Mouse (Mus musculus) right cerebral cortex, postnatal 36 days (tissue): Measurements from ENCODE around the gene Dusp16.
"Not testable (repeated sequence)": the region's sequence is repeated elsewhere in the genome, so short reads cannot be mapped to it uniquely, and the experiment has no call there.

Experiments
- DNase-seq, 2 experiments: peaks; one replicate each; pipeline ENCODE4 v3.0.0; 2022; ENCODE audit warnings: low spot score in 2 of 2, mixed read lengths in 1 of 2

Dusp16 gene

DNA sequence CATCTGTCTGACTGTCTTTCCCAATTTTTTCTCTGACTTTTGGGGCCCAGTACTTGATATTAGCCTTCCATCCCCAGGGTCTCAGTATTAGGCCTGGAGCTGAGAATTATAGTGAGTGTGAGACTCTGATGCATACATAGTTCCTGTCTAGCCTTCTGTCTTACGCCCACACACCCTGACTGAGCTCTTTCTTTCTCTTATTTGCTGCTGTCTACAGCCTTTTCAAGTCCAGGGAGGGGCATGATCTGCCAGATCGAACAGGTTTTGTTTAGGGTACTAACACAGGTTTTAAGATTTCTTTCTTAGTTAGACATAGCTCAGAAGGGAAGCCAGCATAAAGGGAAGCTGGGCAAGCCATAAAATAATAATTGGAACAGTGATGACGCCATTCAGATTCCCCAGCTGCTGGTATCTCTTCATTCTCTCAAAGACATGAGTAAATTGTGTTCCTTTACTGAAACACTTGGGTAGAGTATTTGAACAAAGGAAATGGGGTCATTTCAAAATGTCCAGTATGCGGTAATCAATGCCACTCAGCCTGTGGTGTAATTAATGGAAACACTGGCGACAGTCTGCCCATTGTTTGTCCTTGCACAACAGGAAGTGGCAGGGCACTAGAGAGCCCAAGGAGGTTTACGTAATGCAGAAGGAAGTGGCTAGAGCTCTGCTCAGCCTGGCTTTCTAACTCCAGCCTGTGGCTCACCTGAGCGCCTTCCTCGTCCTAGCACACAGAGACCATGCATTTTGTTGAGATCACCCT lies 91.8 kb downstream of the Dusp16 start:
- no peak for DNase-seq

DNA sequence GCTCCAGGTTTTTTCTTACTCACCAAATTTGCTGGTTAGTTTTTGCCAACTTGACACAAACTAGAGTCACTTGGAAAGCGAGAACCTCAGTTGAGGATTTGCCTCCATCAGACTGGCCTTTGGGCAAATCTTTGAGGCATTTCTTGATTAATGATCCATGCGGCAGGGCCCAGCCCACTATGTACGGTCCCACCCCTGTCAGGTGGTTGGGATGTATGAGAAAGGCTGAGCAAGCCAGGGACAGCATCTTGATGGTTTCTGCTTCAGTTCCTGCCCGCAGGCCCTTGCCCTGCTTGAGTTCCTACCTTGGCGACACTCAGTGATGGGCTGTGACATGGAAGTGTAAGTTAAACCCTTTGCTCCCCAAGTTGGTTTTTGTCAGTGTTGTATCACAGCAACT lies 94.2 kb downstream of the Dusp16 start:
- DNase-seq: no peak

DNA sequence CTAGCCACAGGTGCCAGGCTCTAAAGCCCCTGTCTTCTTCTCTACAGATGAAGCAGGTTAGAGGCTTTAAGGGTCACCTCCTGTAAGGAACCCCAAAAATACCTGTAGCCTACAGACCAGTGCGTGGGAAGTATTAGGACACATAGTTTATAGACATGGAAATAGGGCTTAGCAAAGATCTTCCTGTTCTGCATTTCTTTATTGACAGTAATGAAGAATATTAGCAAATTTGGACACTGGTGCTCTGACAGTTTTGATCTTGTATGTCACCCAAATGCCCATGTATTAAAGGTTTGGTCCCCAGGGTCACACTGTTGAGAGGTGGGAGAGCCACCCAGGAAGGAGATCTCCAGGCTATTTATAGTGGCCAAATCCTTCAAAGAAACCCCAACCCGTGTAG lies 95.9 kb downstream of the Dusp16 start:
- DNase-seq: no peak

DNA sequence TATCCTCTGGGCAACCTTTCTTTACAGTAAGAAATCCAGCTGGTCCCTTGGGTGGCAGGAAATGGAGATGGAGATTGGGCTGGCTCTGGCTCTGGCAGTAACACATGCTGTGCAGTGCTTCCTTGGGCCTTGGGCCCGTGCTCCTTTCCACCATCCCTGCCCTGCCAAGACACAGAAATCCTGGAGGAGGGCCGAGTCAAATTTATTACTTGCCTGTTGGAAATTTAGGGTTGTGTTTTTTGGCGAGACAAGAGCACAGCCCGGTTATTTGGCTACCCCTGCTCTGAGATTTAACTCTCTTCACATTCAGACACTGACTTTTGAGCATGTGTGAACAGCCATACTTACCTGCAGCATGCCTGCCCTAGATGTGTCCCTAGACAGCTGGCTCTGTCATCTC lies 96.3 kb downstream of the Dusp16 start:
- DNase-seq: no peak

DNA sequence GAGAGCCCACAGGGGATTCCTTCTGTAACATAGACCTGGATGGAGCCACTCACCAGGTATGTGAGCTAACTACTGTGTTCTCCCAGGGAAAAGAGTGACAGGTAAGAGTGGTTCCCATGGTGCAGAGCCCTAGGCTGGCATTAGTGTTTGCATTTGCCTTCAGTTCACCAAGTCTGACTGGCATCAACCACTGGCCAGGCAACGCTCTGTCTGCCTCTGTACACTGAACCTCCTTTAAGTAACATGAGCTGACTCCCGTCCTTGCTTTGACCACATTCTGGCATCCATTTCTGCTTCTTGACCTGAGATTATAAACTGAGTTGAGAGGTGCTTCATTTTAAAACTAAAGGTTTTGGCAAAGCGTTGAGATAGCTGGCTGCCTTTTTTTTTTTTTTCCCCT lies 96.8 kb downstream of the Dusp16 start:
- no peak for DNase-seq

DNA sequence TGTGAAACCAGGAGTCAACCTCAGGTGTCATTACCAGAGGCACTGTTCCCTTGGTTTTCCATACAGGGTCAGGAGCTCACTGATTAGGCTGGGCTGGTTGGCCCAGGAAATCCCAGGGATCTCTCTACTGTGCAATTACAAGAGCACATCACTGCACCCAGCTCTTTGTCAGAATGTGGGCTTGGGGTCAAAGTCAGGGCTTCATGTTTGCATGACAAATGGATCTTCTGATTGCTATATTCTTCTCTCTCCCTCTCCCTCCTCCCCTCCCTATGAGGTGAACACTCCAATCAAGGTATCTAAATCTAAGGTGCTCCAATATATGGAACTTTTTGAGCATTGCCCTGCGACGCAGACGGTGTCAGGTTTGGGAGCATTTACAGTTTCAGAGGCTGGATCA lies 97.4 kb downstream of the Dusp16 start:
- DNase-seq: no peak

DNA sequence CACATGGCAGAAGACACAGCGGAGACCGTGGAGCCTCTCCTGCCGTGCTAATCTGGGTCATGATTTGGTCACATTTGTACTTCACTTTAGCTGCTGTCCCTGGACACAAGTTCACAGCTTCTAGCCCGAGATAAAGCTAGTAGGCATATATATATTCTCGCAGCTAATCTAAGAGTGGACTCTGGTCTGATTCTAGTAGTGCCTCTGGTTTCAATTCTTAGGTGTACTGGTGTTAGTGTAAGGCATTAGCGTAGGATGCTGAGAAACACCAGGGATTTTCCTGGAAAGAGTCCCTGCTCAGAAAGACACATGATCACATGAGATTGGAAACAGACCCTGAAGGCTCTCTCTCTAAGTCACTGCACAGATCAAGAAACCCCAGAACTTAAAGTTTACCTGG lies 97.9 kb downstream of the Dusp16 start:
- no peak for DNase-seq

DNA sequence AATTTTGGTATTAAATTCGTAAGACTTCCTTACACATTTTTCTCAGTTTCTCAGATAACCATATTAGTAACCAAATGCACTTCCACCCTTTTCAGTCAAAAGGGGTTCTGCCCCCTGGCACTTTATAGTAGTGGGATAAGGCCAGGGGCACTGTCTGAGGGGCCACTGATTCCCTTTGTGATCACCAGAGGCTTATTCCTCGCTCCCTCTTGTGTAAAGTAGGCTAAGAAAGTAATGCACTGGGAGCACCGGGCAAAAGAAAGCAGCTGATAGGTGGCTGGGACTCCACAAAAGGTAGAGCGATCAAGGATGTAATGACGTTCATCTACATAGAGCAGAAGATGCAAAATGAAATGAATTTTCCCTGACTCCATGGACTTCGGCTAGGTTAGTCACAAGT lies 106.9 kb downstream of the Dusp16 start:
- DNase-seq: no peak

DNA sequence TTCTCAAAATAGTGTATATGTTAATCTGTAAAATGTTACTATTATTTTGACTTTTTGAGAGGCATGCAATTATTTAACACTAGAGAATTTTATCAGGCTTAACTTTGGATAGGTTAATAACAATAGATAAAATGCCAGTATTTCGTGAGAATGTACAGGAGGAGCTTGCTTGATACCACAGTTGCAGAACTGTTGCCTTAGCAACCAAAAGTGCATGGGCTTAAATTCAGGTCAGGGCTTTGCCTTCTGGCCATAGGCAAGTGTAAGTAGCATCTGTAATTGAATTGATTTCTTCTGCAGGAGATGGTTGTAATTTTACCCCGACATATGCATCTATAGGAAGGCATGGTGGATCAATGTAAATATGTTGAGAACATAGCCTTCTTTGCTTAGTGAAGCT lies 107.4 kb downstream of the Dusp16 start:
- DNase-seq: no peak

DNA sequence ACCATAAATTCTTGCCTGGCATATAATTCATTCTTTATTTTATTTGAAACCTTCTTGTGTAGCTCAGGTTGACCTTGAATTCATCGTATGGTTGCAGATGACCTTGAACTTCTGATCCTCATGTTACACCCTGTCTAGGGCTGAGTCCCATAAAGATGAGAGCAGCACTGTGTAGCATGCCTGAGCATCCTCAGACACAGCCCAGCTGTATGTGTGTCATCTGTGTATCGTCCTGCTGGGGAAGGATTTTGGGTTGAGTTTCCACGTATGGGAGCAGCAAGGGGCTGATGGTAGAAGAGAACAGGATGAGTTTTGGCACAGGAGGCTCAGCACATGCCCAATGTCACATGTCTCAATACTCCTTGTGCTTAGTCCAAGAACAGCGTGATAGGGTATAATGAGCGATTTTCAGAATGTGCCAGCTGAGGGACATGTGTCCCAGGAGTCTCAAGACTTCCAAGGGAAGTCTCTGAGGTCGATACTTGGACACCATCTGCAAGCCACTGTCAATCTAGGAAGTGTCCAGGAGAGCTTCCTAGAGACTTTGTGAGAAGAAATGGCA lies 108.0 kb downstream of the Dusp16 start:
- no peak for DNase-seq

DNA sequence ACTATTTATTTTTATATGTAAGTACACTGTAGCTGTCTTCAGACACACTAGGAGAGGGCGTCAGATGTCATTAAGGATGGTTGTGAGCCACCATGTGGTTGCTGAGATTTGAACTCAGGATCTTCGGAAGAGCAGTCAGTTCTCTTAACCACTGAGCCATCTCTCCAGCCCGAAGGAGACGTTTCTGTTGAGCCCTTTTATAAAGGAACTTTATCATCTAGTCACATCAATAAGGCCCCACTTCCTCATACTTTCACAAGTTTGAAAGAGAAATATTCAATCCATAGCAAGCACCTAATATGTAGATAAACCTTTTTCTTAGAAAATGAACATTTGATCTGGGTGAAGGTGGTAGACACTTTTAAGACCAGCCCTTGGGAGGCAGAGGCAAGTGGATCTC lies 113.1 kb downstream of the Dusp16 start:
- DNase-seq: not testable (repeated sequence)

DNA sequence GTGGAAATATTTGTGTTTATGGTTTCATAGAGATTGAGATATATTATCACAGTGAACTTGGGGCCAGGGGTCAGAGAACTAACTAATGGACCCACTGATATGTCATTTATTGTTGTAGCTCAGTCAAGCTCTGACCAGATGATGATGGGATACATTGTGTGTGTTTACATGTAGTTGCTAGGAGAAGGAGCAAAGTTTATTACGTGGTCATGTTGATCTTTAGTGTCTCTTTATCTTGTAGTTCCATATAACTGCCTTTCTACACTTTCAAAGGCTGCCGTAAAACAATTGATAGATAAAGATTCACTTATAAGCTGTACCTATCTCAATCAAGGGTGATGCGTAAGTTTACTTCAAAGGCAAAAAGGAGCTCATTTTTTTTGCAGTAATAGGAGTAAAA lies 114.4 kb downstream of the Dusp16 start:
- no peak for DNase-seq

DNA sequence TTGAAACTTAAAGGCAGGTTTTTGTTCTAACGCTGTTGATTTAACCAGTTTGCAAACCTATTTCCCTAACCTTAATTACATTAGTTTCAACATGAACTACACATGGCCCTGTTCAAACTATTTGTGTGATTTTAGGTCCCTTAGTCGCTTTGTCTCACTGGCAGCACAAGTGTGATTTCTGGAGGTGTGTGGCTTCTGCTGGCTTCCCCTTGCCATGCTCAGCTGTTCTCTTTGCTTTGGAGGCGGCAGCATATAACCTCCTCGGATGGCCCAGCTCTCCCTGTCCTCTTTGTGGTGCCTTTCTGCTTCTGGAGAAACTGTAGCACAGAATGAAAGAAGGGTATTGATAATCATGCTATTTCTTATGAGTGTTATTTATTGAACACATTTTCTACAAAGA lies 114.9 kb downstream of the Dusp16 start:
- no peak for DNase-seq

DNA sequence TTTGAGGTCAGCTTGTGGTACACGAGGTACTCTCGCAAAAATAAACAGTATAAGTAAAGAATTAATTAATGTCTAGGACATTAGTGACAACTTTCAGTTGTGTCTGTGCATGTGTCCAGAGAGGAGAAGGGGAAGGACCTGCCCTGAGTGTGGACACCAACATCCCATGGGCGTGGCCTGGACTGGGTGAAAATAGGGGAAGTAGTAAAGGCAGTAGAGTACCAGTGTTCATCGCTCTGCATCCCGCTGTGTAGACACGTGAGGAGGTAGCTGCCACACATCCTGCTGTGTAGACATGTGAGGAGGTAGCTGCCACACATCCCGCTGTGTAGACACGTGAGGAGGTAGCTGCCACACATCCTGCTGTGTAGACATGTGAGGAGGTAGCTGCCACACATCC lies 118.7 kb downstream of the Dusp16 start:
- not testable (repeated sequence) for DNase-seq

DNA sequence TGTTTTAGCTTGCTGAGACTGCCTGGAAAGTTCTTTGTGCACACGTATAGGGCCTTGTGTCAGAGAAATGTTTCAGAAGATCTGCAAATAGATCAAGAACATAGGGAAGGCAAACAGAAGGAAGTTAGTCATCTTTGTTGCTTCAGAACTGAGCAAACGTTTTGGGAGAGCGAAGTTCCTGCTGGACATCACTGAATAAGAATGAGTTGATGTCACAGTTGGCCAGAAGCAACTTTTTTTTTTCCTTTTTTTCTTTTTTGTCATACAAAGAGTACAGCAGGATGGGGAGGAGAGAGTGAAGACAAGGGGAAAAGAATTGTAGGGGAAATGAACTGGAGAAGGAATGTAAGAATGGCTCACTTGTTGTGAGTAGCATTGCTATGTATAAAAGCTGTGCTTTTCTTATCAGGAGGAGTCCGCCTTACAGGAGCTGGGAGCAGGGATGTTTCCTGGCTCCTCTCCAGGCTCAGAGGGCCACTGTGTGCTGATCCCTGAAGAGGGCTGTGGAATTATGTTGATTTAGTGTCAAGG lies 121.5 kb downstream of the Dusp16 start:
- no peak for DNase-seq

DNA sequence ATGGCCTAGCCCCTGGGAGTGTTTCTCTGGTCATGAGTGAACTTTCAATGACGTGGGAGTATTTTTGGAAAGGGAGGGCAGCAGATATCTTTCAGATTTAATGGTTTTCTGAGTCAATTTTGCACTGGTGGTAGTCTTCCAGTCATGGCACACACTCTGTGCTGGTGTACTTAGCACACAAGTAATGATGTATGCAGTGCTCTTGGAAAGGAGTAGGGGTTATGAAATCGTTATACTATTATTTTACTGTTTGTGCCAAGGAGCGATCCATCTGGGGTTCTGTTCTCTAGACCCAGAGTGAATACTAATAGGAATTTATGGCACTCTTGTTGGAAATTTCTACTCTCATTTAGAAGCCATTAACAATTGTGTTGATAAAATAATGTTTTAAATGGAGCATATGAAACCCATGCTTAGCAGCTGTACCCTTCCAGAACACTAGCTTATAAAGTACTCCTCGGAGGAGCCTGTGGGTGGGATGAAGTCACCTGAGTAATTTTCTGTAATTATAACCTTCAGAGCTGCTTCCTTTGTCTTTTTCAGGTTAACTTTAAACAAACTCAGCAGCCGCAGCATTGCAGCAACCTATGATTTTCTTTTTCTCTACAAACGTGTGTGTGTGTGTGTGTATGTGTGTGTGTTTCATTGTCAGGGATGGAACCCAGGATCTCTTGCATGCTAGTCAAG lies 123.1 kb downstream of the Dusp16 start:
- no peak for DNase-seq

DNA sequence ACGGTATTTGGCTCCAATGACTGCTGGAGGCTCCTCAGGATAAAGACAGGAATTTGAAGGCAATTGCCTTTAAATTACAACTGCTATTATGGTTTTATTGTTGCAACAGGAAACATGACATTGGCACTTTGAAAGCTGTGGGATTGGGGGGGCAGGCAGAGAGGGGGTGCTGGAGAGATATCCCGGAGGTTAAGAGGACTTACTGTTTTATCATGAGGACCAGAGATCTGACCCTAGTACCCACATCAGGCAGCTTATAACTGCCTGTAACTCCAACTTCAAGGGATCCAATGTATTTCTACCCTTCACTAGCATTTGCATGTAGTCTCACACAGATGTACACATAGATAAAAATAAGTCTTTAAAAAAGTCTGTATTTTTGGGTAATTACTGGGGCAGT lies 123.9 kb downstream of the Dusp16 start:
- no peak for DNase-seq

DNA sequence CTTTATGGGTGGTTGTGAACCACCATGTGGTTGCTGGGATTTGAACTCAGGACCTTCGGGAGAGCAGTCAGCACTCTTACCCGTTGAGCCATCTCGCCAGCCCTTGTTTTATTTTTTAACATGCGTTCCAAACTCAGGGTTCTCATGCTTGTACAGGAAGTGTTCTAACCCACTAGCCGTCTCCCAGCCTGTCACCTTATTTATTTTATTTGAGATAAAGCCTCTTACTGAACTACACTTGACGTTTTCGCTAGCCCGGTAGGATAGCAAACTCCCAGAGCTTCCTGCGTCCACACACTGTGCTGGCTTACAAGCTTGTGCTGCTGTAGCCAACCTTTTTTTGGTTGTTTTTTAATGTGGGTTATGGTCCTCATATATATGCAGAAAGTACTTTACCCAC lies 126.6 kb downstream of the Dusp16 start:
- DNase-seq: no peak
